Mouse (Mus musculus): ENCODE data around the gene Vmn1r13. TPM values are rescaled to one million over a fixed set of nuclear protein-coding genes. Genes with fewer than 3 reads are reported as not detected.
"Not testable (repeated sequence)": the region's sequence is repeated elsewhere in the genome, so short reads cannot be mapped to it uniquely, and the experiment has no call there.

Vmn1r13 gene
- not detected in 2 replicates for polyA plus RNA-seq (2016; fragmentation: Nextera tagmentation; extraction: Ambion mirVana)

DNA sequence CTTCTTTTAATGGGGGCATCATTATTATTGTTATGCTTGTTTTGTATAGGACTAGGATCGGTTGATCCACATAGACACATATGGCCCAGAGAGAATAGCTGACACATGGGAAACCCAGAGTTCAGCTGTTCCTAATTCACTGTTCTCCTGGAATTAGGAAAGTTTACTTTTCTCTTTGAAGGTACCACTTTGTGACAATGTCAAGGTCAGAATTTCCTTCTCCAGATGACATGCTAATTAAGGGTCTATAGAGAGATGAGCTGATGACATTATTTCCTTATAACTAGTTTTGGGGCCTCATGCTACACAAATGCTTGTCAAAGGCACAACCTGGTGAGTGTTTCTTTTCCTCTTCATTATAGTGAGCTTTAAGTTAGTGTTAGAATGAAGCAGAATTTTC is at the start of gene Vmn1r13:
Gene Vmn1r13 (plus strand): TSS at position 301 of the 400 bp plus-strand sequence.
- WGBS = 88% methylated on average over 1 of the region's 1 CpGs

DNA sequence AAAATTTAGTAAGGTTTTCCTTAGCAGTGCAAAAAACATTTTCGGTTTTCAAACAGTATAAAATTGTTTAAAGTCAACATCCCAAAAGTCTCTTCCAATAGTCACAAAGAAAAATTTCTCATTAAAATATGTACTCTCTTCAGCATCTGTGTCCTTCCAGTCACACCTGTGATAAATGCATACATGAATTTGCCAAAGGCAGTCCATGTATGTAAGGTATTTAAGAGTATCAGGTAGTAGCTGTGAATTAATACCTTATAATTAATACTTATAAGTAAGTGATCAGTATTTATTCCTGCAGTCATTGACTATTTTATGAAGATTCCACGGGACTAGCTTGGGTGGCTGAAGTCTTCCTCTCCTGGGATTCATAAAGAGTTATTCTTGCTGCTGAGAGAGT is 46.5 kb upstream of the Vmn1r13 start, which contains the start of gene Vmn1r12:
Gene Vmn1r12 (plus strand): TSS at position 301 of the 400 bp plus-strand sequence.
- Histone ChIP-seq H3K4me1 (no peaks in the 10 kb centered on the region), H3K27ac (replicated peaks) (no peak within 1 kb of the TSS), H3K9me3 (replicated peaks) (no peaks in the 10 kb centered on the region), H3K4me3 (no peak within 1 kb of the TSS), H3K36me3 (no peaks in the 10 kb centered on the region), H3K27me3 (ENCODE audit: low read depth, poor library complexity, severe bottlenecking) (no peaks in the 10 kb centered on the region)
- DNase-seq (ENCODE audit: low spot score) = no peak
- WGBS = 92% methylated on average over 2 of the region's 2 CpGs

More for the DNA sequence above, at the start of gene Vmn1r13:
- not testable (repeated sequence) for H3K36me3 ChIP-seq; H3K4me1 ChIP-seq; H3K4me3 ChIP-seq; H3K27me3 ChIP-seq (ENCODE audit: low read depth, poor library complexity, severe bottlenecking); DNase-seq (ENCODE audit: low spot score); H3K9me3 ChIP-seq (replicated peaks); H3K27ac ChIP-seq (replicated peaks)

DNA sequence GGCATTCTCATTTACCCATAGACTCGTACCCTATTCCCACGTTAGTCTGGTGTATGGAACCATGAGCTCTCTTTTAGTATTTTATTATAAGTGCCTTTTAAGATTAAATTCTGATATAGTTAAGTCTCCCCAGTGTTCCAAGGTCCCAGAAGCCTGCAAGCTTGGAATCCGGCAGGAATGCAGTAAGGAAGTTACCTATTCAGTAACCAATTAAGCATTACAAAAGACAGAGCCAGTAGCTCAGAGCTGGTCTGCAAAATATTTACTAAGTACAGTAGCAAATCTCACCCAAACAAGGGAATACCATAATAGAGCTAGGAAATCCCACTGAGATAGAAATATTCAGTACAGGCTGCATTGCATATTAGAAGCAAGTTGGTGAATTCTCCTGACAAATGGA is 13.1 kb upstream of the Vmn1r13 start:
- H3K9me3 ChIP-seq (replicated peaks); H3K4me3 ChIP-seq; H3K27ac ChIP-seq (replicated peaks); H3K36me3 ChIP-seq; H3K4me1 ChIP-seq; H3K27me3 ChIP-seq (ENCODE audit: low read depth, poor library complexity, severe bottlenecking); DNase-seq (ENCODE audit: low spot score): not testable (repeated sequence)
- WGBS = 71% methylated on average over 3 of the region's 3 CpGs

DNA sequence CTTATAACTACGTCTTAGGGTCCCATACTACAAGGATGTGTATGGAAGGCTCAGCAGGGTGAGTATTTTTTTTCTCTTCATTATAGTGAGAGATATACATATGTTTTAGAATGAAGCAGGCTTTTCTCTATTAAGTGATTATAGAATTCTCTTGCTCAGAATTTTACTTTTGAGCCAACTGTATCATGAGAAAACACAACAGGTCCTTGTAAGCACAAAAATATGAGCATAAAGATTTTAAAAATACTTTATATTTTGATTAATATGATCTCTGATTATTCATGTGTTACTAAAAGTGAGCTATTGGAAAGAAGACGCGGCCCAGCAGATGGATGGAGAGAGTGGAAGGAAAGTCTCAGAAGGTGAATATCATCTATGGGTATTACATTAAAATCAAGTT is 28.3 kb downstream of the Vmn1r13 start, which contains the start of gene Vmn1r14:
Gene Vmn1r14 (plus strand): TSS at position 301 of the 400 bp plus-strand sequence.
- Histone ChIP-seq H3K27ac (replicated peaks) (no peak within 1 kb of the TSS), H3K9me3 (replicated peaks) (no peaks in the 10 kb centered on the region), H3K4me3 (no peak within 1 kb of the TSS), H3K36me3 (no peaks in the 10 kb centered on the region), H3K27me3 (ENCODE audit: low read depth, poor library complexity, severe bottlenecking) (no peaks in the 10 kb centered on the region), H3K4me1 (no peaks in the 10 kb centered on the region)
- no peak for DNase-seq (ENCODE audit: low spot score)
- 93% methylated on average over 3 of the region's 3 CpGs for WGBS

DNA sequence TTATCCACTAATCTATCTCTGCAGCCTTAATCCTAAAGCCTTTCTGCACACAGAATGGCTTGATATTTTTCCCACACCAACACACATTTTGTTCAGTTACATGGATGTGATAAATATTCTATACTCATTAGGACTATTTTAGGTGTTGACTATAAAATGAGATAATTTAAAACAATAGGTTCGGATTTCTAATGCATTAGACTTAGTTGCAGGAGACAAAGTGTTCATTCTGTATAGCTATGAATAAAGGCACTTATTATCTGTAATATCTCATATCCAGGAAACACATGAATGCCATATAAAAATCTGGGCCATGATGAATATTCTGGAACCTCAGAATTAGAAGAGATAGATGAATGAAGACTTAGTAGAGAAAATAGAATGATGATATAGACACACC is 54.6 kb downstream of the Vmn1r13 start, which contains the start of gene Vmn1r15:
Gene Vmn1r15 (plus strand): TSS at position 301 of the 400 bp plus-strand sequence.
- Histone ChIP-seq H3K27ac (replicated peaks) (no peak within 1 kb of the TSS), H3K4me3 (no peak within 1 kb of the TSS), H3K36me3 (no peaks in the 10 kb centered on the region), H3K9me3 (replicated peaks) (no peaks in the 10 kb centered on the region), H3K27me3 (ENCODE audit: low read depth, poor library complexity, severe bottlenecking) (no peaks in the 10 kb centered on the region), H3K4me1 (no peaks in the 10 kb centered on the region)
- 83% methylated on average over 1 of the region's 1 CpGs for WGBS
- DNase-seq (ENCODE audit: low spot score) = no peak

DNA sequence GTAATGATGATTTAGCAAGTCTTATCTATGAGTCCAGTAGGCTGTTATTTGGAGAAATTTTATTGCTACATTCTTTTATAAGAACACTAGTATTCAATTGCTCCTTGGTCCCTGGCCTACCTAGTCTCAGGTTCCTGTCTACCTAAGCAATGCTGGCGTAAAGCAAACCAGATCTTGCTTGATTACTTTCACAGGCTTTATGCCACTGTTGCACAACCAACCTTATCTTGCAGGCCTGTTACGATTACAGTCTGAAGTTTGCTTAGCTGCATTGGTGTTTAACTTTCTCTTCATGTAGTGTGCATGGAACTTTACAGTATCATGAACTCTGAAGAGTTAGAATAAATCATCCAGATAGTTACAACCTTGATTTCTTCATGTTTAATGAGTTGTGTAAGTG is 57.9 kb downstream of the Vmn1r13 start:
- no peak for DNase-seq (ENCODE audit: low spot score)
- Histone ChIP-seq H3K27ac (replicated peaks) (no peak overlapping the region), H3K9me3 (replicated peaks) (no peaks in the 10 kb centered on the region), H3K36me3 (no peaks in the 10 kb centered on the region), H3K4me3 (no peak overlapping the region), H3K4me1 (no peaks in the 10 kb centered on the region), H3K27me3 (ENCODE audit: low read depth, poor library complexity, severe bottlenecking) (no peaks in the 10 kb centered on the region)
- WGBS = 90% methylated on average over 2 of the region's 2 CpGs

Other genes starting within 250 kb of the Vmn1r13 start
- not detected in 2 replicates for gene Vmn1r5, start 233.0 kb upstream of the Vmn1r13 start, polyA plus RNA-seq (2016; fragmentation: Nextera tagmentation; extraction: Ambion mirVana)
- not detected in 2 replicates for gene Vmn1r6, start 206.0 kb upstream of the Vmn1r13 start, polyA plus RNA-seq (2016; fragmentation: Nextera tagmentation; extraction: Ambion mirVana)
- gene Vmn1r7, start 178.0 kb upstream of the Vmn1r13 start, polyA plus RNA-seq (2016; fragmentation: Nextera tagmentation; extraction: Ambion mirVana) = not detected in 2 replicates
- not detected in 2 replicates for gene Vmn1r8, start 171.0 kb upstream of the Vmn1r13 start, polyA plus RNA-seq (2016; fragmentation: Nextera tagmentation; extraction: Ambion mirVana)
- gene Vmn1r9, start 136.5 kb upstream of the Vmn1r13 start, polyA plus RNA-seq (2016; fragmentation: Nextera tagmentation; extraction: Ambion mirVana) = not detected in 2 replicates
- not detected in 2 replicates for gene Vmn1r10, start 93.8 kb upstream of the Vmn1r13 start, polyA plus RNA-seq (2016; fragmentation: Nextera tagmentation; extraction: Ambion mirVana)
- not detected in 2 replicates for gene Vmn1r11, start 69.8 kb upstream of the Vmn1r13 start, polyA plus RNA-seq (2016; fragmentation: Nextera tagmentation; extraction: Ambion mirVana)
- gene Vmn1r12, start 46.4 kb upstream of the Vmn1r13 start, polyA plus RNA-seq (2016; fragmentation: Nextera tagmentation; extraction: Ambion mirVana) = not detected in 2 replicates
- not detected in 2 replicates for gene Vmn1r14, start 28.4 kb downstream of the Vmn1r13 start, polyA plus RNA-seq (2016; fragmentation: Nextera tagmentation; extraction: Ambion mirVana)
- not detected in 2 replicates for gene Vmn1r15, start 54.7 kb downstream of the Vmn1r13 start, polyA plus RNA-seq (2016; fragmentation: Nextera tagmentation; extraction: Ambion mirVana)
- gene Vmn1r16, start 126.2 kb downstream of the Vmn1r13 start, polyA plus RNA-seq (2016; fragmentation: Nextera tagmentation; extraction: Ambion mirVana) = not detected in 2 replicates
- gene Vmn1r17, start 160.4 kb downstream of the Vmn1r13 start, polyA plus RNA-seq (2016; fragmentation: Nextera tagmentation; extraction: Ambion mirVana) = not detected in 2 replicates
- not detected in 2 replicates for gene Vmn1r18, start 192.5 kb downstream of the Vmn1r13 start, polyA plus RNA-seq (2016; fragmentation: Nextera tagmentation; extraction: Ambion mirVana)
- gene Vmn1r19, start 200.5 kb downstream of the Vmn1r13 start, polyA plus RNA-seq (2016; fragmentation: Nextera tagmentation; extraction: Ambion mirVana) = not detected in 2 replicates
- gene Vmn1r20, start 225.6 kb downstream of the Vmn1r13 start, polyA plus RNA-seq (2016; fragmentation: Nextera tagmentation; extraction: Ambion mirVana) = not detected in 2 replicates